Mouse (Mus musculus) T-helper 2 cell (primary cell): ENCODE measurements around the gene Metrnl.

ENCODE experiments used
- in situ Hi-C: fragments of 300-600 bp; cut with MboI, MseI; formaldehyde crosslinking; loops from one replicate; pipeline ENCODE4 v1.15.1; 2025; ENCODE audit warnings: high pct_unique_total_duplicates

Gene Metrnl

GRCm38 (mm10) chr11:121685491-121686001 is 15.8 kb upstream of the Metrnl start:
- in situ Hi-C loops, result no loop called here

GRCm38 (mm10) chr11:121686091-121686490 is 15.3 kb upstream of the Metrnl start:
- in situ Hi-C loops, result no loop called here

GRCm38 (mm10) chr11:121686674-121687073 is 14.7 kb upstream of the Metrnl start:
- in situ Hi-C loops, result no loop called here

GRCm38 (mm10) chr11:121688024-121688423 is 13.3 kb upstream of the Metrnl start:
- in situ Hi-C loops, result no loop called here

- in situ Hi-C loops, result no loop called here
Measured at GRCm38 (mm10) chr11:121695304-121696064, 5.9 kb upstream of the Metrnl start.

- in situ Hi-C loops, result no loop called here
Measured at GRCm38 (mm10) chr11:121697271-121697670, 4.1 kb upstream of the Metrnl start.

- in situ Hi-C loops, result no loop called here
Measured at GRCm38 (mm10) chr11:121698381-121698955, 2.9 kb upstream of the Metrnl start.

GRCm38 (mm10) chr11:121702111-121702894 is 959 bp downstream of the Metrnl start:
- in situ Hi-C loops, result loop anchor here (5.0 kb wide), 1 partner anchor 95 kb away; no protein-coding TSS in a partner anchor

GRCm38 (mm10) chr11:121702895-121703618 is 1.7 kb downstream of the Metrnl start:
- in situ Hi-C loops, result loop anchor here (5.0 kb wide), 1 partner anchor 94 kb away; no protein-coding TSS in a partner anchor

GRCm38 (mm10) chr11:121703619-121704215 is 2.4 kb downstream of the Metrnl start:
- in situ Hi-C loops, result loop anchor here (5.0 kb wide), 1 partner anchor 94 kb away; no protein-coding TSS in a partner anchor

- in situ Hi-C loops, result no loop called here
Measured at GRCm38 (mm10) chr11:121706521-121707005, 5.2 kb downstream of the Metrnl start.

GRCm38 (mm10) chr11:121709278-121709677 is 7.9 kb downstream of the Metrnl start:
- in situ Hi-C loops, result no loop called here

GRCm38 (mm10) chr11:121710245-121710644 is 8.9 kb downstream of the Metrnl start:
- in situ Hi-C loops, result no loop called here

GRCm38 (mm10) chr11:121712987-121713386 is 11.6 kb downstream of the Metrnl start:
- in situ Hi-C loops, result no loop called here

- in situ Hi-C loops, result no loop called here
Measured at GRCm38 (mm10) chr11:121713569-121713968, 12.2 kb downstream of the Metrnl start.

- in situ Hi-C loops, result no loop called here
Measured at GRCm38 (mm10) chr11:121714745-121715485, 13.6 kb downstream of the Metrnl start.

GRCm38 (mm10) chr11:121717724-121718123 is 16.4 kb downstream of the Metrnl start:
- in situ Hi-C loops, result no loop called here

GRCm38 (mm10) chr11:121720752-121721151 is 19.4 kb downstream of the Metrnl start:
- in situ Hi-C loops, result no loop called here

GRCm38 (mm10) chr11:121722434-121722833 is 21.1 kb downstream of the Metrnl start:
- in situ Hi-C loops, result no loop called here

- in situ Hi-C loops, result no loop called here
Measured at GRCm38 (mm10) chr11:121726625-121727024, 25.3 kb downstream of the Metrnl start.
